Mouse (Mus musculus) lung, adult 2 months (tissue): Measurements from ENCODE around the gene Snd1. TPM values are rescaled to one million over a fixed set of nuclear protein-coding genes. Genes with fewer than 3 reads are reported as not detected.

ENCODE experiments used
- DNase-seq: peaks from one replicate; pipeline ENCODE4 v3.0.0; 2022
- H3K4me1 ChIP-seq: fragments of 200-500 bp; 2 replicates; pipeline ENCODE4 v1.6.1; 2011; ENCODE audit warnings: low read length; ENCODE audit not compliant: control insufficient read depth, insufficient read depth
- H3K4me3 ChIP-seq: fragments of 200-500 bp; replicated peaks from 2 replicates; pipeline ENCODE3; 2011; ENCODE audit warnings: low read depth, mild to moderate bottlenecking, control low read depth, low read length; ENCODE audit errors: extremely low read depth
- CTCF ChIP-seq: fragments of 200-500 bp; IDR thresholded peaks from 2 replicates; pipeline ENCODE4 v1.5.1; 2011; ENCODE audit warnings: mild to moderate bottlenecking, low read length, control low read depth; ENCODE audit not compliant: insufficient read depth
- POLR2A ChIP-seq: fragments of 200-500 bp; IDR thresholded peaks from 2 replicates; pipeline ENCODE4 v1.6.1; 2011; ENCODE audit warnings: low read depth, mild to moderate bottlenecking, control low read depth, low read length, borderline replicate concordance; ENCODE audit errors: extremely low read depth
- WGBS: fragments of 180-500 bp; shearing (Covaris S2); methylation state at CpG from one replicate; pipeline ENCODE4 v1.1.7; 2018; 5-methylcytosine and 5-hydroxymethylcytosine counted together
- polyA plus RNA-seq: library from polyadenylated mRNA; depleted of rRNA; stranded (reverse); fragments of >200 nt; gene quantifications from 2 replicates; pipeline ENCODE4 v1.2.3, GENCODE M21; 2012

Snd1 gene
- polyA plus RNA-seq, 1 experiment = 88.3 TPM

- peaks cover 16% of the 10 kb centered on the region for H3K4me1 ChIP-seq
- 60% methylated on average over 4 of the region's 4 CpGs for WGBS
- H3K4me3 ChIP-seq = no peak overlapping the region
- no peak for TF ChIP-seq CTCF
- DNase-seq = no peak
Measured at GRCm38 (mm10) chr6:28789685-28790084, 314.7 kb downstream of the Snd1 start.

DNA sequence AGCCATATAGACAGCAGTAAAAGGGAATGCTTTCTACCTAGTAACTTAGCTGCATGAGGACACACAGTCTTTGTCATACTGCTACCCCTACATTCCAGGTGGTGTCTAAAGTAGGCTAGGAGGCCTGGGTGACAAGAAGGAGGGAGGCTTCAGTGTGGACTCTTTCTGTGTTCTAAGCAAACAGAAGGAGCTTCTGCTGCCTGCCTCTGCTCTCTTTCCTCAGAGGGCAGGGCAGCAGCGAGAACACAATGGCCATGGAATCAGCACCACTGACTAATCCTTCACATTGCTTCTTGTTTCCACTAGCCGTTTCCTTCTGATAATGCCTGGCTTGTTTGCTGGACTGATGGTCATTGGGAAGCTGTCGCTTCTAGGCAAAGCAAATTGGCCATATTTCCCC lies 316.2 kb downstream of the Snd1 start:
- Histone ChIP-seq H3K4me3 (no peak overlapping the region), H3K4me1 (peaks cover 10% of the 10 kb centered on the region)
- 64% methylated on average over 3 of the region's 3 CpGs for WGBS
- no peak for DNase-seq
- TF ChIP-seq CTCF = no peak
- TF ChIP-seq POLR2A = no peak

GRCm38 (mm10) chr6:28791809-28792208 lies 316.9 kb downstream of the Snd1 start:
- 69% methylated on average over 3 of the region's 3 CpGs for WGBS
- Histone ChIP-seq H3K4me3 (no peak overlapping the region), H3K4me1 (peaks cover 10% of the 10 kb centered on the region)
- DNase-seq = no peak
- TF ChIP-seq CTCF (no peak), POLR2A (no peak)

- WGBS = 51% methylated on average over 9 of the region's 9 CpGs
- Histone ChIP-seq H3K4me1 (peaks cover 5% of the 10 kb centered on the region), H3K4me3 (no peak overlapping the region)
- no peak for DNase-seq
- TF ChIP-seq CTCF (no peak), POLR2A (no peak)
Measured at GRCm38 (mm10) chr6:28795380-28795779, 320.4 kb downstream of the Snd1 start.

DNA sequence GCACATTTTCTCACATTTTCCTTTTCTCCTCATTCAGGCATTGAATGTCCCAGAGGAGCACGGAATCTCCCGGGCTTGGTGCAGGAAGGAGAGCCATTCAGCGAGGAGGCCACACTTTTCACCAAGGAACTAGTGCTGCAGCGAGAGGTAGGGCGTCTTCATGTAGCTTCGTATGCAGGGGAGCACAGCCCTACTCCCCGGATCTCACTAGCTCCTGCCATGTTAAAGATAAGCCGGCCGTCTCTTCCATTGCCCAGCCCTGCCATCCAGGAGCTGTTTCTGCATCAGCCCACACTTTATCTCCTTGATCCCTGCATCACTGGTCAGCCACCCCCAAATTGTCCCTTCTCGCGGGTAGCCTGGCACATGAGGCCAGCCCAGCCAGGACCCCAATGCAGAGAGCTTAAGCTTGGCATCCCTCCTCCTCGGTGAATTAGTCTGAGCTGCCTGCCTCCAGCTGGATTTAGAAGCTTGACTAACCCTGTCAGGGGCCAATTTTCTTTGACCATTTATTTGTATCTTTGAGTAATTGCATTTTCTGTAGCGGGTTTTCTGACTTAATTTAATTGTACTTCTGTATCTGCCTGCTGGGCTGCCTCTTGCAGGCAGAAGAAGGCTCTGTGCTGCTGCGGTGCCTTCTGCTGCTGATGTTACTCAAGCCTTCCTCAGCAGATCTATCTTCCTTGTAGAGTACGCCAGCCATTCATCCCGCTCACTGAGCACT lies 321.0 kb downstream of the Snd1 start:
- peaks cover 4% of the 10 kb centered on the region for H3K4me1 ChIP-seq
- no peak for DNase-seq
- WGBS = 90% methylated on average over 16 of the region's 16 CpGs
- TF ChIP-seq CTCF (no peak), POLR2A (no peak)
- H3K4me3 ChIP-seq = no peak overlapping the region

GRCm38 (mm10) chr6:28799818-28800217 lies 324.9 kb downstream of the Snd1 start:
- H3K4me3 ChIP-seq = no peak overlapping the region
- WGBS = 88% methylated on average over 2 of the region's 2 CpGs
- DNase-seq = no peak
- no peaks in the 10 kb centered on the region for H3K4me1 ChIP-seq
- TF ChIP-seq POLR2A (no peak), CTCF (no peak)

DNA sequence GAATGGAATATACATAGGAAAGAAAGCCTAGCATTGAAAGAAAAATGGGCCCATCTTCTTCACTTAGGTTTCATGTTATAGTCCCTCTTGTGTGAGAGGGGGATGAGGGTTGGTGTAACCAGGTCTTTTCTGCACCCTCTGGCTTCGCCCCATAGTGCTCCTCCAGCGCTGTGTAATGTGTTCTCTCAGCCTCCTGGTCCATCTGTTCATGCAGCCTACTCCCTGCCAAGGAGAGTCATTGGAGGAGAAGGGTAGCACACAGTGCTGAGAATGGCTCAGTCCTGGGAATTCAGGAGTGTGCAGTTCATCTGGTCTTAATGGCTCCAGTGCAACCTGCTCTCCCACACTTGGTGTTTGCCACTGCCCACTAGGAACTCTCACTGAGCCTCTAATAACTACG lies 326.0 kb downstream of the Snd1 start:
- H3K4me1 ChIP-seq = no peaks in the 10 kb centered on the region
- WGBS = 86% methylated on average over 3 of the region's 3 CpGs
- no peak for DNase-seq
- TF ChIP-seq POLR2A (no peak), CTCF (no peak)
- H3K4me3 ChIP-seq = no peak overlapping the region

DNA sequence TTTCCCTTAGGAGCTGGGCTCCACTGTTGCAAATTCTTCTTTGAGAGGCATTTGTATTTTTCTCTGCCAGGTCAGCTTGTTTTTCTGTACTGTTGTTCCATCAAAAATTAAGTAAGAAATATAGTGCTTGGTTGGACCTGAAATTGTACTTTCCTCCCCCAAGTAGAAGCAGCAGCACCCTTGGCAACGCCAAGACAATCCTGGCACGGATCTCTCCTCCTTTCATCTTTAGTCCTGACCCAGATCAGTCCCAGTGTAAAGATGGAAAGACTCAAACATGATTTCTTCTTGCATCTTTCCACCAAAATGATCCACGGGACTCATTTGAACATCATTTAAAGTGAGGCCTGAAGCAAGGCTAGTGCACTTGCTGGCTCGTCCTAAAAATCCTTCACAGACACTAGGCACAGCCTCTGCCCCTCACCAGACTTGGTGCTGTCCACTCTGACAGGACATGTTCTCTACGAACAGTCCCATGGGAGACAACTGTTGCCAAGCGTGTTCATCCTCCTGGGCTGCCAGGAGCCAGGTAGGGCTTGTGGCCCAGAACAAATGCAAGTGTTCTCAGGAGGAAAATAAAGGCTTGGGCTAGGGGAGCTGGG lies 328.8 kb downstream of the Snd1 start:
- TF ChIP-seq CTCF = no peak
- TF ChIP-seq POLR2A = no peak
- no peak for DNase-seq
- 81% methylated on average over 6 of the region's 6 CpGs for WGBS
- Histone ChIP-seq H3K4me3 (no peak overlapping the region), H3K4me1 (no peaks in the 10 kb centered on the region)

GRCm38 (mm10) chr6:28804751-28805150 lies 329.8 kb downstream of the Snd1 start:
- WGBS = 88% methylated on average over 5 of the region's 5 CpGs
- DNase-seq = no peak
- Histone ChIP-seq H3K4me3 (no peak overlapping the region), H3K4me1 (no peaks in the 10 kb centered on the region)
- TF ChIP-seq CTCF (no peak), POLR2A (no peak)

- TF ChIP-seq CTCF (no peak), POLR2A (no peak)
- Histone ChIP-seq H3K4me3 (no peak overlapping the region), H3K4me1 (no peaks in the 10 kb centered on the region)
- 90% methylated on average over 9 of the region's 9 CpGs for WGBS
- DNase-seq = no peak
Measured at GRCm38 (mm10) chr6:28813057-28813456, 338.1 kb downstream of the Snd1 start.
